Mouse (Mus musculus): ENCODE results near the gene Tfeb. TPM values are rescaled to one million over a fixed set of nuclear protein-coding genes. Genes with fewer than 3 reads are reported as not detected.

The Tfeb gene
- polyA plus RNA-seq (2015; fragmentation: Nextera tagmentation; extraction: Ambion mirVana), result 13.0 and 14.1 TPM in 2 replicates

GRCm38 (mm10) chr17:47736856-47737255 lies at the start of gene Tfeb:
Gene Tfeb, plus strand, starts transcription at chr17:47737030.
- Histone ChIP-seq H3K4me1 (peaks cover 24% of the 10 kb centered on the region), H3K9ac (peak within 1 kb of the TSS; percentile 76), H3K27ac (peak within 1 kb of the TSS; percentile 94), H3K27me3 (no peaks in the 10 kb centered on the region), H3K4me2 (peak within 1 kb of the TSS; percentile 94), H3K4me3 (peak within 1 kb of the TSS; percentile 87), H3K36me3 (no peaks in the 10 kb centered on the region), H3K9me3 (no peaks in the 10 kb centered on the region)
- peak; percentile 49; the same call in 1 of the 2 replicates for ATAC-seq (ENCODE audit: insufficient number of reproducible peaks, low FRiP score, low TSS enrichment, low read depth)
- 0% methylated on average over 43 of the region's 47 CpGs for WGBS

GRCm38 (mm10) chr17:47687409-47688343 lies 49.2 kb upstream of the Tfeb start:
- peak; percentile 86 for ATAC-seq (ENCODE audit: insufficient number of reproducible peaks, low FRiP score, low TSS enrichment, low read depth)
- Histone ChIP-seq H3K27me3 (no peaks in the 10 kb centered on the region), H3K9ac (peak overlapping the region; percentile 76), H3K4me2 (peak overlapping the region; percentile 95), H3K4me1 (peaks cover 24% of the 10 kb centered on the region), H3K4me3 (peak overlapping the region; percentile 80), H3K9me3 (no peaks in the 10 kb centered on the region), H3K27ac (peak overlapping the region; percentile 83), H3K36me3 (peaks cover 28% of the 10 kb centered on the region)
- under 1% methylated on average over 70 of the region's 70 CpGs for WGBS

- no peak; the same call in 1 of the 2 replicates for ATAC-seq (ENCODE audit: insufficient number of reproducible peaks, low FRiP score, low TSS enrichment, low read depth)
- H3K27ac ChIP-seq, result peak within 1 kb of the TSS; percentile 83
- WGBS, result 0% methylated on average over 9 of the region's 9 CpGs
- H3K4me3 ChIP-seq, result peak within 1 kb of the TSS; percentile 80
- H3K9me3 ChIP-seq, result no peaks in the 10 kb centered on the region
- peak within 1 kb of the TSS; percentile 76 for H3K9ac ChIP-seq
- no peaks in the 10 kb centered on the region for H3K27me3 ChIP-seq
- H3K4me2 ChIP-seq, result peak within 1 kb of the TSS; percentile 95
- peaks cover 24% of the 10 kb centered on the region for H3K4me1 ChIP-seq
- peaks cover 27% of the 10 kb centered on the region for H3K36me3 ChIP-seq
These were observed 48.6 kb upstream of the Tfeb start, which contains the start of gene Tomm6 for GRCm38 (mm10) chr17:47688344-47688607. Gene Tomm6, minus strand, starts transcription at chr17:47688386.

DNA sequence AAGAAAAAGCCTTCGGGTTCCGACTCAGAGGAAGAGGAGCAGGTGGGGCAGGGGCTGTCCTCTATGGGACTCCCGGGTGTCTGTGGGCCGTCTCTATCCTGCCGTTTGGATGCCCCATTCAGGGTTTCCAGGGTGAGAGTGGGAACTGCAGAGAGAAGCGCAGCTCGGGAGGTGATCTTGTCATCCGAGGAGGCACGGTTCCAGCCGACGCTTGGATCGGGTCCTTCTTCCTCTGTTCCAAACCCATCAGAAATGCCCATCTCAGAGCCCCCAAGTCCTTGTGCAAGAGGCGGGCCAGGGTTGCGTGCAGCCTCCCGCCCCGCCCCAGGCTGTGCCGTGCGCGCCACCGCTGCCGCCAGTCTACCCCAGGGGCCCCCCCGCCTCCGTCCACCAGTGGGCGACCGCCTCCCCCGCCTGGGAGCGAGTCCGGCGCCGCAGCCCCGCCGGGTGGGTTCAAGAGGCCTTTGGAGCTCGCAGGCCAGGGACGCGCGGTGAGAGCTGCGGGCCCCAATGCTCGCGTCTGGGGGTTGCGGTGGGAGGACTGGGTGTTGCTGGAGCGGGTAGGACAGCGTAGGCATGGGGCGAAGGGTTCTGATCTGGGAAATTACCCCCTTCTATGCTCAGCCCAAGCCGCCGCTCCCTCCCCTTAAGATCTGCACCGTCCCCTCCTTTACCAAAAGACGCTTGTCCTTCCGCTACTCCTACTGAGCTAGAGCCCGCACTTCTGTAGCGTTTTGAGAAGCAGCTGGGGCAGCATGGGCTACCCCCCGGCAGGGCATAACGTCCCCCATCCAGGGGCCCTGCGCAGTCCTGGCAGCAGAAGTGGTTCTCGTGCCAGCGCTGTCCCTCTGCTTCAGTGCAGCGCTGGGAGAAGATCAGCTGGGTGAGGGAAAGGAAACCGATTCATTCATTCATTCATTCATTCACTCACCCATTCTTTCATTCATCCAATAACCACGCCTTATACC lies 47.9 kb upstream of the Tfeb start, which contains the start of gene Frs3:
TSS of gene Frs3 (plus strand) at position 423 of the 968 bp plus-strand sequence.
- WGBS, result under 1% methylated on average over 57 of the region's 58 CpGs
- Histone ChIP-seq H3K9ac (peak within 1 kb of the TSS; percentile 76), H3K4me2 (peak within 1 kb of the TSS; percentile 95), H3K9me3 (no peaks in the 10 kb centered on the region), H3K4me1 (peaks cover 24% of the 10 kb centered on the region), H3K36me3 (peaks cover 21% of the 10 kb centered on the region), H3K4me3 (peak within 1 kb of the TSS; percentile 80), H3K27ac (peak within 1 kb of the TSS; percentile 83), H3K27me3 (no peaks in the 10 kb centered on the region)
- peak; percentile 66 for ATAC-seq (ENCODE audit: insufficient number of reproducible peaks, low FRiP score, low TSS enrichment, low read depth)

DNA sequence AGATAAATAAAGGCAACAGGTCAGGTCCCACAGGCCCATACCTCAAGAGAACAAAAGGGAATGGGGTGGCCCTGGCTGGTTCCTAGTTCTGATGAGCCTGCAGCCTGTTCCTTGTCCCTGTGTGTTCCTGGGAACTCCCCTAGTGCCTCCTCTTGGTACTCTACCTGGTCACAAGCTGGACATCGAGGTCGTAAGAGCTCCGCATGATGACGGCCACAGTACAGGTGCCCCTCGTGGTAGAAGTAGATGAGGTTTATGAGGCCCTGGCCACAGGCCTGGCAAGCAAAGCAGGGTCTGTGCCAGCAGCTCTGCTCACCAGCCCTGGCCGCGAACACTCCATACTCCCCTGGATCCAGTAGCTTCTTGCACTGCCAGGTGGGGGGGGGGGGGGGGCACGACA lies 46.9 kb upstream of the Tfeb start:
- Histone ChIP-seq H3K9me3 (no peaks in the 10 kb centered on the region), H3K4me3 (0 out of 2 replicates have a peak overlapping the region, but pooled peaks have one; percentile 80), H3K36me3 (peaks cover 11% of the 10 kb centered on the region), H3K27me3 (no peaks in the 10 kb centered on the region), H3K4me1 (peaks cover 30% of the 10 kb centered on the region), H3K9ac (no peak overlapping the region), H3K4me2 (peak overlapping the region; percentile 95; the same call in 1 of the 2 replicates), H3K27ac (no peak overlapping the region)
- ATAC-seq (ENCODE audit: insufficient number of reproducible peaks, low FRiP score, low TSS enrichment, low read depth), result no peak
- 70% methylated on average over 8 of the region's 8 CpGs for WGBS

GRCm38 (mm10) chr17:47691650-47692049 lies 45.2 kb upstream of the Tfeb start:
- no peak for ATAC-seq (ENCODE audit: insufficient number of reproducible peaks, low FRiP score, low TSS enrichment, low read depth)
- H3K27me3 ChIP-seq, result no peaks in the 10 kb centered on the region
- peaks cover 33% of the 10 kb centered on the region for H3K4me1 ChIP-seq
- H3K9me3 ChIP-seq, result no peaks in the 10 kb centered on the region
- H3K4me2 ChIP-seq, result no peak overlapping the region
- H3K27ac ChIP-seq, result no peak overlapping the region
- no peak overlapping the region for H3K9ac ChIP-seq
- WGBS, result 88% methylated on average over 3 of the region's 3 CpGs
- H3K4me3 ChIP-seq, result no peak overlapping the region
- no peaks in the 10 kb centered on the region for H3K36me3 ChIP-seq

DNA sequence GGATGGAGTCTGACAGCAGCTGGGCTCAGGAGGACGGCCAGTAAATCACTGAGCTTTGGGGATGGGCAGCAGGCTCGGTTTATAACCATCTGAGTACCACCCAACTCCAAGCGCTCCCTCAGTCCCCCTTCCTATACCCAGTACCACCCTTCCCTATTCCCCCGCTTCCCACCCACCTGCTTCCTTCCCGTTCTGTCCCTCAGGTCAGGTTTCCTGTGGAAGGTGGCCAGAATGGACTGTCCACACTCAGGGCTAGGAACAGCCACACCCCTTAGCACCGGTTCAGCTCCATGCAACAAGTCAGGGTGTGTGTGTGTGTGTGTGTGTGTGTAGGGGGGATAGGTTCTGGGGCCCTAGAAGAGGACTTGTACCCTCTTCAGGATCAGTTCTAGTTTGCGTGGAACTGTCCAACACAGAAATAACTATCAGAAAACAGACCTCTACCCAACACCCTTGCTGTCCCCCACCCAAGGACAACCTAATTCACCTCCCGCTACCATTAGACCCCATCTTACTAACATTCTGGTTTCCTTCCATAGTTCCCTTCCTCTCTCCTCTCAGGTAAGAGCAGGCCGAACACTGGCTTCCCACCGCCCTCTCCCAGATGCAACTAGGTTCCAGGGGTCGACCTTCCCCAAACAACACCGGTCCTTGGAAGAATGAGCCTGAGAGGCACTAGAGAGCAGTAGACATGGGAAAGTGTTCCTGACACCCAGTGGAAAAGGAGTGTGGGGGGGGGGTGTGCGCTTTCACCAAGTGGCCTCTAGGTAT lies 43.0 kb upstream of the Tfeb start:
- Histone ChIP-seq H3K27ac (peak overlapping the region; percentile 76; the same call in 1 of the 2 replicates), H3K9ac (peak overlapping the region; percentile 44; the same call in 1 of the 2 replicates), H3K36me3 (peaks cover 4% of the 10 kb centered on the region), H3K9me3 (no peaks in the 10 kb centered on the region), H3K4me1 (peaks cover 24% of the 10 kb centered on the region), H3K27me3 (no peaks in the 10 kb centered on the region), H3K4me3 (peak overlapping the region; percentile 80), H3K4me2 (peak overlapping the region; percentile 87)
- no peak for ATAC-seq (ENCODE audit: insufficient number of reproducible peaks, low FRiP score, low TSS enrichment, low read depth)
- 38% methylated on average over 13 of the region's 13 CpGs for WGBS

- Histone ChIP-seq H3K27me3 (no peaks in the 10 kb centered on the region), H3K4me1 (peaks cover 21% of the 10 kb centered on the region), H3K9ac (peak within 1 kb of the TSS; percentile 83), H3K27ac (peak within 1 kb of the TSS; percentile 76), H3K4me2 (peak within 1 kb of the TSS; percentile 87), H3K9me3 (no peaks in the 10 kb centered on the region), H3K36me3 (peaks cover 8% of the 10 kb centered on the region), H3K4me3 (peak within 1 kb of the TSS; percentile 80)
- WGBS, result 1% methylated on average over 3 of the region's 3 CpGs
- ATAC-seq (ENCODE audit: insufficient number of reproducible peaks, low FRiP score, low TSS enrichment, low read depth), result no peak
These were observed 42.6 kb upstream of the Tfeb start, which contains the start of gene Gm21981 for GRCm38 (mm10) chr17:47694442-47694502. Gene Gm21981, minus strand, starts transcription at chr17:47694455.

- no peaks in the 10 kb centered on the region for H3K27me3 ChIP-seq
- H3K9ac ChIP-seq, result peak within 1 kb of the TSS; percentile 83
- peak within 1 kb of the TSS; percentile 87 for H3K4me2 ChIP-seq
- peaks cover 16% of the 10 kb centered on the region for H3K4me1 ChIP-seq
- H3K27ac ChIP-seq, result peak within 1 kb of the TSS; percentile 76
- WGBS, result under 1% methylated on average over 75 of the region's 82 CpGs
- H3K36me3 ChIP-seq, result peaks cover 12% of the 10 kb centered on the region
- peak; percentile 91 for ATAC-seq (ENCODE audit: insufficient number of reproducible peaks, low FRiP score, low TSS enrichment, low read depth)
- peak within 1 kb of the TSS; percentile 80 for H3K4me3 ChIP-seq
- no peaks in the 10 kb centered on the region for H3K9me3 ChIP-seq
These were observed 42.1 kb upstream of the Tfeb start, which contains the start of gene Prickle4 for GRCm38 (mm10) chr17:47694503-47695336. Gene Prickle4, minus strand, starts transcription at chr17:47694736.

DNA sequence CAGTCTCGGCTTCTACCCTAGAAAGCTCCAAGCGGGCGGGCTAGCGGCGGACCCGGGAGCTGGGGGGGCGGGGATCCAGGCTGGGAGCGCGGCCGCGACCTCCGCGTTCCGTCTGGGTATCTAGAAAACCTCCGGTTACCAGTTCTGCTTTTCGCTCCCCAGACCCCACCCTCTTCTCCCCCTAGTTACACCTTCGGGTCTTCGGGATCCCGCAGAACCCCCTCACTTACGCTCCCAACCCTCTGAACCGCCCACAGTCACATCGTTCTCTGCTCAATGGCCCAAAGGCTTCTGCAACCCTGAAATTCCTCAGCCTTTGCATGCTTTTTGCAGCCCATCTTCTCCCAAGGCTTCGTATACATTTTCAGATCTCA lies 41.5 kb upstream of the Tfeb start:
- H3K9me3 ChIP-seq, result no peaks in the 10 kb centered on the region
- peak overlapping the region; percentile 80 for H3K4me3 ChIP-seq
- peak overlapping the region; percentile 83 for H3K9ac ChIP-seq
- H3K36me3 ChIP-seq, result peaks cover 18% of the 10 kb centered on the region
- ATAC-seq (ENCODE audit: insufficient number of reproducible peaks, low FRiP score, low TSS enrichment, low read depth), result 0 out of 2 replicates have a peak, but pooled peaks have one; percentile 0
- H3K27me3 ChIP-seq, result no peaks in the 10 kb centered on the region
- H3K4me1 ChIP-seq, result peaks cover 13% of the 10 kb centered on the region
- peak overlapping the region; percentile 87 for H3K4me2 ChIP-seq
- WGBS, result under 1% methylated on average over 22 of the region's 23 CpGs
- H3K27ac ChIP-seq, result peak overlapping the region; percentile 76

Data from limb, embryonic 15.5 days (tissue).